Mouse (Mus musculus): ENCODE measurements around the gene Spa17.
A peak's percentile ranks its signal among the peaks of the same experiment; 100 is the strongest.

Gene Spa17

GRCm38 (mm10) chr9:37616770-37617169 lies 3.2 kb upstream of the Spa17 start:
- DNase-seq (ENCODE audit: low spot score) = peak; percentile 50

DNA sequence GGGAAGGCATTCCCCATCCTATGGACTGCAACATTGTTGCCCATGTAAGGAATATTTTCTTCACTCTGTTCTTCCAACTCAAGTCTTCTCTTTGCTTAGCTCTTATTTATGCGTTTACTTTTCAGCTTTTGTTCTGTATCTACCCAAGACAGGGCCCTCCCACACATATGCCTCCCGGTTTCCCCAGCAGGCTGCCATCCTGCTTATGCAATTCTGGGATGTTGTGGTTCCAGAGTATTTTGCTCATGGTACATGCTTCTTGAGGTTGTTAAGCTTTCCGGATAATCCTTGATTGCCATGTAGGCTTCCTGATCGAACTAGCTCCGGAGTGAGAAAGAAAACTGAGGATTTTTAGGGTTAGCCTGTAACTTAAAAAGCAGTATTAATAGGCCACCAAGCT lies 1.7 kb upstream of the Spa17 start:
- no peak for DNase-seq (ENCODE audit: low spot score)

DNA sequence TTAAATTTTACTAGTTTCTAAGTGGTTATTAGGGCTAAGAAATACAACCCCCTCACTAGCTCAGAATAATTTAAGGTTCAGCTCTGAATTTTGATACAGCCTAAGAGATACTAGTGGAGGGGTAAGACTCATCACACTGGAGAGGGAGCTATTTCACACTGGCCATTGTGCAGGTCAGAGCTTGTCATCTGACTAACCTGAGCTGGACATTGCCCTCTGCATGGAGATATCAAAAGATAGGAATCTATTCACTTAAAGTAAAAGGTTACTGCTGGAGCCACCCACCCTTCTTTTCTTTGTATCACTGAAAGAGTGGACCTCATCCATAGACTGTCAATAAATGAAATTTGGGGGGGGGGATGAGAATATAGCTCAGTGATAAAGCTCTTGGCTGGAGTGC lies 794 bp upstream of the Spa17 start:
- DNase-seq (ENCODE audit: low spot score) = no peak

GRCm38 (mm10) chr9:37613911-37614280 lies 374 bp upstream of the Spa17 start:
- DNase-seq (ENCODE audit: low spot score) = no peak

DNA sequence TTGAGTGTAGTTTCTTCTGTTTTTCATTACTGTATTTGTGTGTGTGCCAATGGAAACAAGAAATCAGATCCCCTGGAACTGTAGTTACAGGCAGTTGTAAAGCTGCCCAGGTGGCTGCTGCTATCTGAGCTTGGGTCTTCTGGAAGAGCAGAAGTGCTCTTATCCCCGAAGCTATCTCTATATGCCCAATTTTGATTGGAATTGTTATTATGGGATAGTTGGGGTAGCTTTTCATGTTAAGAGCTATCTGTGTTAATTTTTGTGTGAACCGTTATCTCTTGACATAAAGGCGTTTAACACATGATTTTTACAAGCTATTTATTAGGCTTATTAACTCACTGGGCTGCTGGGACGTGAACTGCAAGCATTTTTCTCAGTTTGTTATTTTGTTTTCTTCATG lies 4.0 kb downstream of the Spa17 start:
- DNase-seq (ENCODE audit: low spot score) = no peak

DNA sequence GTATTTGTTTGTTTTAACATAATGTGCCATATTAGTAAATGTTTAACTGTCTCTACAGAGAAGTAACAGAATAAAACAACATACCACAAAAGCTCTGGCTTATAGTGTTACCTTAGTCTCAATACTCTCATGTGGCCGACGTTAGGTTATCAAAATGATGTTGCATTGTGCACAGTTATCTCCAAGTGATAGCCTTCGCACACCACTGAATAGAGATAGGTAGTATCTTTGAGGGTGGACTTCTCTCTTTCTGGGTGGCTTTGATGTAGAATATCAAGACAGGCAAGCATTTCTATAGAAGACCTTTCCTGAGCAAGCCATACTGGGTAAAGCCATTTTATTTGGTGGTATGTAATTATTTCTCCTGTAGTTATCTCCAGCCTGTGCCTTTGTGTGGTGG lies 8.4 kb downstream of the Spa17 start:
- no peak for DNase-seq (ENCODE audit: low spot score)

GRCm38 (mm10) chr9:37600538-37601205 lies 12.8 kb downstream of the Spa17 start:
- no peak for DNase-seq (ENCODE audit: low spot score)

- DNase-seq (ENCODE audit: low spot score) = no peak
Measured at GRCm38 (mm10) chr9:37598637-37599036, 14.9 kb downstream of the Spa17 start.

- DNase-seq (ENCODE audit: low spot score) = no peak
Measured at GRCm38 (mm10) chr9:37595570-37595969, 18.0 kb downstream of the Spa17 start.

DNA sequence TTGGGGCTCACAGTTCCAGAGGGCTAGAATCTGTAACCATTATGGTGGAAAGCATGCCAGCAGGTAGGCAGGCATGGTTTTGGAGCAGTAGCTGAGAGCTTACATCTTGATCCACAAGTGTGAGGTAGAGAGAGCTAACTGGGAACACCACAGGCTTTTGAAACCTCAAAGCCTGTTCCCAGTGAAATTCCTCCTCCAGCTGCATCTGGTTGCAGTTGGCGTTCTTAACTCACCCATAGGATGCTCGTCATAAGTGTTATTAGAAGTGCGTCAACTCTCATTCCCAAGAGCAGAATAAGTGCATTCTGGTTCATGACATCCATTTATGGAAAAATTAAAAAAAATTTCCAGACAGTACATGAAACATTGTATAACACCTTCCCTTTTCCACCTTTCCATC lies 19.8 kb downstream of the Spa17 start:
- no peak for DNase-seq (ENCODE audit: low spot score)

GRCm38 (mm10) chr9:37592633-37593032 lies 20.9 kb downstream of the Spa17 start:
- DNase-seq (ENCODE audit: low spot score) = no peak

GRCm38 (mm10) chr9:37592025-37592424 lies 21.5 kb downstream of the Spa17 start:
- no peak for DNase-seq (ENCODE audit: low spot score)

DNA sequence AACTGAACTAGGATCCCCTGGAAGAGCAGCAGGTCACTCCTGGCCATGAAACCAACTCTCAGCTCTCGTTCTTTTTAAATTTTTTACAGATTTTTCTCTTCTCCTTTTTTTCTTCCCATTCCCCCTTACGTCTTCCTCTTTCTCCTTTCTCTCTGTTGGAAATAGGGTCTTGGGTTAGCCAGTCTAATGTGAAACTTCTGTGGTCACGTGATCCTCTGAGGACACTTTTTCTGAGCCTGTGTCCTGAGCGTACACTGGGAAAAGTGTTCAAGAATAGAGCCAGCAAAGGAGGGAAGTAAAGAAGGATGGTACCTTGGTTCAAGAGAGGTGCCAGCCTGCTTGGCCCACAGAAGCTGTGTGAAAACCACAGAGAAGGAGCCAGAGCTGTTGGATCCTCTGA lies 23.1 kb downstream of the Spa17 start:
- no peak for DNase-seq (ENCODE audit: low spot score)

- DNase-seq (ENCODE audit: low spot score) = no peak
Measured at GRCm38 (mm10) chr9:37586718-37587117, 26.8 kb downstream of the Spa17 start.

DNA sequence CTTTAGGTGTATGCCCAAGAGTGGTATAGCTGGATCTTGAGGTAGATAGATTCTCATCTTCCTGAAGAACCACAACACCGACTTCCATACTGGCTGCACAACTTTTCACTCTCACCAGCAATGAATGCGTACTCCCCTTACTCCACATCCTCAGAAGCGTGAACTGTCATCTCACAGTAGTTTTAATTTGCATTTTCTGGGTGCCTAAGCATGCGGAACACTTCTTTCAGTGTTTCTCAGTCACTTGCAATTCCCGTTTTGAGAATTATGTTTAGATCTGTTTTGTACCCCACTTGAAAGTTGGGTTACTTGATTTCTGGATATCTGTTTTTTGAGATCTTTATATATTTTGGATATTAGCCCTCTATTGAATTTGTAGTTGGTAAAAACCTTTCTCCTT lies 29.9 kb downstream of the Spa17 start:
- no peak for DNase-seq (ENCODE audit: low spot score)

- peak; percentile 29 for DNase-seq (ENCODE audit: low spot score)
Measured at GRCm38 (mm10) chr9:37576436-37576930, 37.0 kb downstream of the Spa17 start.

GRCm38 (mm10) chr9:37572204-37572876 lies 41.2 kb downstream of the Spa17 start:
- no peak for DNase-seq (ENCODE audit: low spot score)

DNA sequence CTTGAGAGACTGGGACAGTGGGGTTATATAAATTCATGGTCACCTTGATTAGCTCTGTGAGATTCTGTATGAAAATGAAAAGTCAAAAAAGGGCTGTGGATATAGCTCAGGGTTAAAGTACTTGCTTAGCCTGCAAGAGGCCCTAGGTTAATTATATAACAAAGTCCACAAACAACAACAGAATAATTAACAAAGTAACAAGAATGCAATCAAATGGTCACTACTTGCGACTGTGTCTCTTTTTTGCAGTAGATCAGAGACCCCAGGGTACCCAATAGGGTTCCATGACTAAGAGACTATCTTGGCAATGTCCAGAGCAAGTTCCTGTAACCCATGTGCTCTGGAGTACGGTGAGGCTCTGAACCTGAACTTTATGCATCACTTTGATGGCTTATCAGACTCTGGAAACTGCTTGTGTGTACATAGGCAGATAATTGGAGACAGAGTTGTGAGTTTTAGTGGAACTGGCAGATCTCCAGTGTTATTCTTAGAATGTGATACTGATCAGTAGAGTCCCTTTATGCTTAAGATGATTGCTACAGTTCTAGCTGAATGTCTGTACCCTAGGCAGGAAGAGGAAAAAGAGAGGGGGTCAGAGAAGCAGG lies 44.2 kb downstream of the Spa17 start:
- no peak for DNase-seq (ENCODE audit: low spot score)

GRCm38 (mm10) chr9:37568605-37569214 lies 44.8 kb downstream of the Spa17 start:
- DNase-seq (ENCODE audit: low spot score) = no peak

DNA sequence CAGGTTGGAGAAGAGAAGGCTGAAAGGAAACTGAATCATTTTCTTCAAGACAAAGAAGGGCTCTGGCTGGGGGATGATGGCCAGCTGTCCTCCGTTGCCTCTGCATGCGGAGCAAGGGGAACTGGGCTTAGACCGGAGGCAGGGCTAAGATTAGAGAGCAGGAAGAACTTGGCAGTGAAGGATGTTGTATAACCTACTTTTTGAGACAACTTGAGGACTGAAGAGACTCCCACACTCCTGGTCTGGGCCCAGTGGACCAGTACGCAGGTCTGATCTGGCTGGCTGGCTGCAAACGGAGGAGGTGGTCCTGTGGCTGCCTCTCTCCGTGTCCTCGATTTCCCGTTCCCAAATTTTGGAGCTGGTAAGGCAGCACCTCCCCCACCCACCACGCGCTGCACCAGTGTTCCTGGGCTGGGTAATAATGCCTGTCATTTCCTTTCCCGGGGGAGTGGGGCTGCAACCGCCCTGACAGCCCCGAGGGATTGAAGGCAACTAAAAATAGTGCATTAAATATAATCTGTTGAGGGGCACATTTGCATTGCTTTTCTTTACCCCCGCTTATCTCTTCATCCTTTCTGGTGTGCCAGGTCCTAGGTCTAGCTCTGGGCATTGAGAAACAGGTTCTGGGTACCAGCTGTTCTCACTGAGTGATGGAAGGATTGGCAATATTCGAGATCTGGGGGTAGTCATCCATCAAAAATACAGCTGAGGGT lies 45.5 kb downstream of the Spa17 start:
- peak; percentile 9 for DNase-seq (ENCODE audit: low spot score)

- DNase-seq (ENCODE audit: low spot score) = no peak
Measured at GRCm38 (mm10) chr9:37567454-37567853, 46.1 kb downstream of the Spa17 start.

- no peak for DNase-seq (ENCODE audit: low spot score)
Measured at GRCm38 (mm10) chr9:37567019-37567418, 46.5 kb downstream of the Spa17 start.

All from adipocyte (in vitro differentiated cells).